Comparison of ENCODE assay signal across 9 mouse cellular contexts in the genomic region with DNA sequence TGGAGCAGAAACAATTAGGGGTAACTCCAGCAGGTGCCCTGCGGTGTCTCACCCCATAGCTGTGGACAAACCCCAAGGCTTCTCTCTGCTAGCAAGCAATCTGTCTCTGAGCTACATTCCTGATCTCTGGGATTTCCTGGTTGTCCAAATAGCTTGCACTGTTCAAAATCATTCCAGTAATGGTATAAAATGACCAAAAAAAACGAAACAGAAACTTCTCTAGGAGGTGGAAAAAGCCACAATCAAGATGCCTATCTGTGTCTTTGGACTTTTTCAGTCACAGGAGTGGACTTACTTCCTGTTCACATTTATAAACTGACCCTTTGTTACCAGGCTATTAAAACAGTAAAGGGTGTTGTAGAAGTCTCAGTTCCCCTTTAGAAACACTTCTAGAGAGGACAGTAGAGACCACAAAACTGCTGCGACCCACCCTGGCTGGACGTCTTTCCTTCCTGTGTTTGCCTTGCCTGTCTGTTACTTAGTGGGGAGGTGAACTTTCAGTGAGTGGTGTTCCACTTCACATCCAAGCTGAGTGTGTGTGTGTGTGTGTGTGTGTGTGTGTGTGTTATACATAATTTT. TPM values are rescaled to one million over a fixed set of nuclear protein-coding genes. Genes with fewer than 3 reads are reported as not detected.
A peak's percentile ranks its signal among the peaks of the same experiment; 100 is the strongest.
DNase-seq lines count a peak whose midpoint lies in the region; ATAC-seq and TF ChIP-seq lines count a peak whose summit lies in the region.
"Had no signal": no experiment of that assay in that cellular context is flagged by ENCODE, and none has a peak within 500 bp of the region (broad histone marks: within the 10 kb centered on the region; RNA-seq: fewer than 3 reads in every experiment).

No protein-coding gene starts in this region.

- H3K27me3 ChIP-seq in lung, embryonic 14.5 days (ENCODE audit: insufficient read depth, low read length): 0 out of 2 replicates have a peak, but pooled peaks cover 8% of the 10 kb centered on the region
- no peaks in the 10 kb centered on the region for H3K27me3 ChIP-seq in forebrain, embryonic 14.5 days (replicated peaks; ENCODE audit: control insufficient read depth, insufficient read depth, low read length)
- H3K27me3 ChIP-seq in liver, embryonic 14.5 days (ENCODE audit: control insufficient read depth, insufficient read depth, low read length): no peaks in the 10 kb centered on the region
- no peaks in the 10 kb centered on the region for H3K27me3 ChIP-seq in stomach, embryonic 14.5 days (ENCODE audit: control insufficient read depth, insufficient read depth, low read length)

- H3K36me3 ChIP-seq in lung, embryonic 14.5 days (ENCODE audit: insufficient read depth): no peaks in the 10 kb centered on the region
- H3K36me3 ChIP-seq in forebrain, embryonic 14.5 days (ENCODE audit: control insufficient read depth, insufficient read depth, low read length): no peaks in the 10 kb centered on the region
- H3K36me3 ChIP-seq in liver, embryonic 14.5 days (replicated peaks; ENCODE audit: control insufficient read depth, insufficient read depth, low read depth): no peaks in the 10 kb centered on the region
- H3K36me3 ChIP-seq in stomach, embryonic 14.5 days (ENCODE audit: control insufficient read depth, insufficient read depth, low read length): no peaks in the 10 kb centered on the region

- WGBS in lung, embryonic 14.5 days: 55% methylated on average over 4 of the region's 4 CpGs
- WGBS in forebrain, embryonic 14.5 days: 72% methylated on average over 4 of the region's 4 CpGs
- 21% methylated on average over 4 of the region's 4 CpGs for WGBS in liver, embryonic 14.5 days (ENCODE audit: insufficient replicate concordance)
- 64% methylated on average over 4 of the region's 4 CpGs for WGBS in stomach, embryonic 14.5 days

- no peak overlapping the region for H3K4me3 ChIP-seq in lung, embryonic 14.5 days (ENCODE audit: low read depth, low read length)
- peak overlapping the region; percentile 27 for H3K4me3 ChIP-seq in forebrain, embryonic 14.5 days (ENCODE audit: low read depth, low read length)
- H3K4me3 ChIP-seq in liver, embryonic 14.5 days (ENCODE audit: insufficient read depth in 1 of 2, low read depth in 2 of 2, low read length in 2 of 2): no peak overlapping the region
- no peak overlapping the region; the same call in 1 of the 2 replicates for H3K4me3 ChIP-seq in stomach, embryonic 14.5 days (ENCODE audit: low read depth, low read length)

- H3K4me2 ChIP-seq in lung, embryonic 14.5 days: peak overlapping the region; percentile 50
- H3K4me2 ChIP-seq in forebrain, embryonic 14.5 days (ENCODE audit: low read length): peak overlapping the region; percentile 63
- peak overlapping the region; percentile 8; the same call in 1 of the 2 replicates for H3K4me2 ChIP-seq in liver, embryonic 14.5 days (ENCODE audit: low read depth)
- H3K4me2 ChIP-seq in stomach, embryonic 14.5 days (replicated peaks; ENCODE audit: low read depth, low read length): peak overlapping the region; percentile 45; the same call in 1 of the 2 replicates

- H3K27ac ChIP-seq in lung, embryonic 14.5 days (ENCODE audit: low read depth): no peak overlapping the region
- H3K27ac ChIP-seq in forebrain, embryonic 14.5 days (ENCODE audit: low read depth, low read length): no peak overlapping the region
- H3K27ac ChIP-seq in liver, embryonic 14.5 days: no peak overlapping the region
- H3K27ac ChIP-seq in stomach, embryonic 14.5 days (ENCODE audit: low read length): no peak overlapping the region

- H3K4me1 ChIP-seq in lung, embryonic 14.5 days (ENCODE audit: insufficient read depth): peaks cover 3% of the 10 kb centered on the region; the same call in 1 of the 2 replicates
- no peaks in the 10 kb centered on the region for H3K4me1 ChIP-seq in forebrain, embryonic 14.5 days (ENCODE audit: control insufficient read depth, insufficient read depth, low read length)
- 0 out of 4 replicates have a peak, but pooled peaks cover 0 to 2% of the 10 kb centered on the region in 2 experiments for H3K4me1 ChIP-seq in liver, embryonic 14.5 days (replicated peaks; ENCODE audit: control insufficient read depth in 2 of 2, insufficient read depth in 2 of 2, low read length in 1 of 2)
- H3K4me1 ChIP-seq in stomach, embryonic 14.5 days (ENCODE audit: control insufficient read depth, insufficient read depth, low read length): 0 out of 2 replicates have a peak, but pooled peaks cover 4% of the 10 kb centered on the region

- TF ChIP-seq EP300 in liver, embryonic 14.5 days (IDR thresholded peaks at IDR 0.05; ENCODE audit: low read depth): no peak

- H3K9ac ChIP-seq in lung, embryonic 14.5 days: no peak overlapping the region
- H3K9ac ChIP-seq in forebrain, embryonic 14.5 days (ENCODE audit: low read length): peak overlapping the region; percentile 57; the same call in 1 of the 2 replicates
- no peak overlapping the region for H3K9ac ChIP-seq in liver, embryonic 14.5 days (replicated peaks)
- no peak overlapping the region for H3K9ac ChIP-seq in stomach, embryonic 14.5 days (replicated peaks; ENCODE audit: low read depth, low read length)

- H3K9me3 ChIP-seq in lung, embryonic 14.5 days (ENCODE audit: low read depth, low read length): no peaks in the 10 kb centered on the region
- no peaks in the 10 kb centered on the region for H3K9me3 ChIP-seq in forebrain, embryonic 14.5 days (replicated peaks; ENCODE audit: control insufficient read depth, low read length)
- no peaks in the 10 kb centered on the region for H3K9me3 ChIP-seq in liver, embryonic 14.5 days (ENCODE audit: control insufficient read depth, low read length)
- no peaks in the 10 kb centered on the region for H3K9me3 ChIP-seq in stomach, embryonic 14.5 days (ENCODE audit: control insufficient read depth, low read depth, low read length)

- ATAC-seq in lung, embryonic 14.5 days (ENCODE audit: insufficient read depth): no peak
- ATAC-seq in forebrain, embryonic 14.5 days: no peak; the same call in 1 of the 2 replicates
- ATAC-seq in liver, embryonic 14.5 days (ENCODE audit: insufficient read depth): no peak
- ATAC-seq in stomach, embryonic 14.5 days (ENCODE audit: insufficient number of reproducible peaks, insufficient read depth, low FRiP score, low read depth): no peak

- no peak for TF ChIP-seq CTCF in lung, embryonic 14.5 days (IDR thresholded peaks at IDR 0.05; ENCODE audit: low read depth)
- no peak for TF ChIP-seq CTCF in liver, embryonic 14.5 days (IDR thresholded peaks at IDR 0.05; ENCODE audit: low read depth)

- DNase-seq in lung, embryonic 14.5 days: no peak
- no peak for DNase-seq in lung, postnatal 10 days
- no peak for DNase-seq in forebrain, embryonic 14.5 days (ENCODE audit: low spot score)
- no peak for DNase-seq in liver, embryonic 14.5 days (ENCODE audit: low read depth in 3 of 3, low spot score in 3 of 3)
- no peak for DNase-seq in thymus, postnatal 25 days
- DNase-seq in layer of hippocampus, adult 18-20 months (ENCODE audit: low spot score in 2 of 2): no peak
- no peak for DNase-seq in spleen, adult 18-20 months

RNA-seq across cellular contexts. Expression of gene Slc2a6, which starts 0.7 kb away (rescaled TPM):
- polyA plus RNA-seq in lung, embryonic 14.5 days (2014; fragmentation: Nextera tagmentation; extraction: Ambion mirVana): 0.28 and 0.35 TPM in 2 replicates
- polyA plus RNA-seq in forebrain, embryonic 14.5 days (2014; fragmentation: Nextera tagmentation; extraction: Ambion mirVana): 3.4 TPM in 2 replicates
- polyA plus RNA-seq in liver, embryonic 14.5 days (2012; rRNA removed): 0.12 and 0.17 TPM in 2 replicates
- polyA plus RNA-seq in liver, embryonic 14.5 days (2014; fragmentation: Nextera tagmentation; extraction: Ambion mirVana): 0.20 TPM in 1 of 2 replicates, not detected in the other
- 0.84 and 1.7 TPM in 2 replicates for polyA plus RNA-seq in stomach, embryonic 14.5 days (2014; fragmentation: Nextera tagmentation; extraction: Ambion mirVana)
- total RNA-seq in layer of hippocampus, adult 18-20 months (2021): 10 to 100 TPM; 31.7 to 34.6 TPM

RNA-seq across cellular contexts. Expression of gene Cacfd1, which starts 18.8 kb away (rescaled TPM):
- 48.4 and 58.8 TPM in 2 replicates for polyA plus RNA-seq in lung, embryonic 14.5 days (2014; fragmentation: Nextera tagmentation; extraction: Ambion mirVana)
- polyA plus RNA-seq in forebrain, embryonic 14.5 days (2014; fragmentation: Nextera tagmentation; extraction: Ambion mirVana): 58.7 and 64.8 TPM in 2 replicates
- polyA plus RNA-seq in liver, embryonic 14.5 days (2012; rRNA removed): 11.0 and 11.8 TPM in 2 replicates
- polyA plus RNA-seq in liver, embryonic 14.5 days (2014; fragmentation: Nextera tagmentation; extraction: Ambion mirVana): 8.8 TPM in 2 replicates
- 59.2 and 62.6 TPM in 2 replicates for polyA plus RNA-seq in stomach, embryonic 14.5 days (2014; fragmentation: Nextera tagmentation; extraction: Ambion mirVana)
- 10 to 100 TPM; 39.3 to 43.6 TPM for total RNA-seq in layer of hippocampus, adult 18-20 months (2021)

RNA-seq across cellular contexts. Expression of gene Mymk, which starts 43.5 kb away (rescaled TPM):
- polyA plus RNA-seq in lung, embryonic 14.5 days (2014; fragmentation: Nextera tagmentation; extraction: Ambion mirVana): 0.17 and 0.18 TPM in 2 replicates
- polyA plus RNA-seq in forebrain, embryonic 14.5 days (2014; fragmentation: Nextera tagmentation; extraction: Ambion mirVana): not detected in 2 replicates
- 0.03 TPM in 1 of 2 replicates, not detected in the other for polyA plus RNA-seq in liver, embryonic 14.5 days (2012; rRNA removed)
- polyA plus RNA-seq in liver, embryonic 14.5 days (2014; fragmentation: Nextera tagmentation; extraction: Ambion mirVana): not detected in 2 replicates
- polyA plus RNA-seq in stomach, embryonic 14.5 days (2014; fragmentation: Nextera tagmentation; extraction: Ambion mirVana): not detected in 2 replicates
- total RNA-seq in layer of hippocampus, adult 18-20 months (2021): under 1 TPM; 0.69 to 0.91 TPM
- total RNA-seq: hematopoietic stem cell, adult 5-6 weeks had no signal

RNA-seq across cellular contexts. Expression of gene Adamtsl2, which starts 50.7 kb away (rescaled TPM):
- polyA plus RNA-seq in lung, embryonic 14.5 days (2014; fragmentation: Nextera tagmentation; extraction: Ambion mirVana): 19.2 and 21.0 TPM in 2 replicates
- polyA plus RNA-seq in forebrain, embryonic 14.5 days (2014; fragmentation: Nextera tagmentation; extraction: Ambion mirVana): 10.4 TPM in 2 replicates
- 0.31 and 0.47 TPM in 2 replicates for polyA plus RNA-seq in liver, embryonic 14.5 days (2012; rRNA removed)
- polyA plus RNA-seq in liver, embryonic 14.5 days (2014; fragmentation: Nextera tagmentation; extraction: Ambion mirVana): 0.25 and 0.53 TPM in 2 replicates
- polyA plus RNA-seq in stomach, embryonic 14.5 days (2014; fragmentation: Nextera tagmentation; extraction: Ambion mirVana): 2.1 and 3.2 TPM in 2 replicates
- 10 to 100 TPM; 13.2 to 13.7 TPM for total RNA-seq in layer of hippocampus, adult 18-20 months (2021)
- total RNA-seq: hematopoietic stem cell, adult 5-6 weeks had no signal

RNA-seq across cellular contexts. Expression of gene Adamts13, which starts 55.3 kb away (rescaled TPM):
- 0.07 and 0.08 TPM in 2 replicates for polyA plus RNA-seq in lung, embryonic 14.5 days (2014; fragmentation: Nextera tagmentation; extraction: Ambion mirVana)
- 0.53 TPM in 1 of 2 replicates, not detected in the other for polyA plus RNA-seq in forebrain, embryonic 14.5 days (2014; fragmentation: Nextera tagmentation; extraction: Ambion mirVana)
- 1.3 and 1.8 TPM in 2 replicates for polyA plus RNA-seq in liver, embryonic 14.5 days (2012; rRNA removed)
- 0.89 and 0.91 TPM in 2 replicates for polyA plus RNA-seq in liver, embryonic 14.5 days (2014; fragmentation: Nextera tagmentation; extraction: Ambion mirVana)
- 0.07 TPM in 1 of 2 replicates, not detected in the other for polyA plus RNA-seq in stomach, embryonic 14.5 days (2014; fragmentation: Nextera tagmentation; extraction: Ambion mirVana)
- 1 to 10 TPM; 1.0 to 1.4 TPM for total RNA-seq in layer of hippocampus, adult 18-20 months (2021)
- total RNA-seq: hematopoietic stem cell, adult 5-6 weeks had no signal

Comparison
In these comparisons a context has a peak if more than half of its experiments do, and no peak if none do; other contexts are left out.
1. H3K4me2 ChIP-seq: peak in every context shown above with its lines; median percentile 63 in forebrain, embryonic 14.5 days; 50 in lung, embryonic 14.5 days; 45 in stomach, embryonic 14.5 days; 8 in liver, embryonic 14.5 days.